Mouse (Mus musculus): ENCODE measurements at regions not wholly inside any gene's neighbourhood (a gene's known extent, or its start where the extent isn't known, plus 50 kb on each side); places are given as distances from the start of the nearest gene placed in this dataset.

DNA sequence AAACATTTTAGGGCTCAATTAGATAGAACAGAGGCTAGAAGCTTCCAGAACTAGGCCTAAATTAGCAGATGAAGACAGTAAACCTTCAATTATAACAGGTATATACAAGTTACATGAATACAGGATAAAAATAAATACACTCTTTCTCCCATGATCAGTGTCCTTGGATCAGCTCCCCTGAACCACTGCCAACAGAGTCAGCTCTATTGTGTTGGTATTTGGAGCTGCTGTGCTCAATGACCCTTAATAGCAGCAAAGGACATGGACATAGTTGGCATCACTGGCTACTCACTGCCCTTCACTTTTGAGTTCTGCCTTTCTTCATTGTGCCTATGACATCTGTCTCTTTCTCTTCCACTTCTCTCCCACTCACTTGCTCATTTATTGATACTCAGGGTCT lies 639.1 kb upstream of the 4921530L21Rik start:
- no peak for DNase-seq (ENCODE audit: low spot score in 2 of 2)

DNA sequence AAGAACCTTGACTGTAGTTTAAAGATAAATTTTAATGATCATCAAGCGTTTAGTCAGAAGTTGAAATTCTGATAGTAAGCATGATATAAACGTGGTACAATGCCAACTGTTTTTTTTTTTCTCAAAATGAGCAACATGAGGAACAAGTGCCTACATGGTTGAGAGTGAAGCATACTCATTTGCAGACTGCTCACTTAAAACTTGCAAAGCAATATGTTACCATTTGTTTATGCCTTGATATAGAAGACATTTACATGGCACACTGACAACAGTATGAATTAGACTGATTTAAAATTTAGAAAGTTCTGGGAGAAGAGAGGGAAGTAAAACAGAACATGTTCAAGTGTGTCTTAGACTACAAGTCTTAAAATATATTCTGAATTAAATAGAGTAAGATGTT lies 632.2 kb upstream of the 4921530L21Rik start:
- no peak for DNase-seq (ENCODE audit: low spot score in 2 of 2)

GRCm38 (mm10) chr14:95256110-95256509 lies 624.9 kb upstream of the 4921530L21Rik start:
- no peak for DNase-seq (ENCODE audit: low spot score in 2 of 2)

DNA sequence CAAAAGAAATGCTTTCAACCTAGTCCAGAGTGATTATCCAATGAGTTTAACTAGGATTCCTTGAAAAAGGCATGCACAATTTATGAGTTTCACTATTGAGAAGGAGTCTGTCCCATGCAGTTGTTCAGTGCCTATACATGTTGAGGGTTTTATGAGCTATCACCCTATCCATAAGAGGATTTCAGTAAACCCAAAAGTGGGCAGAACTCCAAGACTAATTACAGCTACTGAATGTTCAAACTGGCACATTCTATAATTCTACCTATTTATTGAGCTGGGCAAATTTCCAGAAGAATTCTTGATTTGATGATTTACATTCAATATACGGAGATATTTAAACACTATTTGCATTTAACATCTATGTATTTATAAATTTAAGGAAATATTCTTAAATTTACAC lies 599.6 kb upstream of the 4921530L21Rik start:
- DNase-seq (ENCODE audit: low spot score in 2 of 2) = no peak

GRCm38 (mm10) chr14:95282016-95282415 lies 599.0 kb upstream of the 4921530L21Rik start:
- no peak for DNase-seq (ENCODE audit: low spot score in 2 of 2)

- DNase-seq (ENCODE audit: low spot score in 2 of 2) = no peak
Observed at GRCm38 (mm10) chr14:95314134-95314924, 566.7 kb upstream of the 4921530L21Rik start.

DNA sequence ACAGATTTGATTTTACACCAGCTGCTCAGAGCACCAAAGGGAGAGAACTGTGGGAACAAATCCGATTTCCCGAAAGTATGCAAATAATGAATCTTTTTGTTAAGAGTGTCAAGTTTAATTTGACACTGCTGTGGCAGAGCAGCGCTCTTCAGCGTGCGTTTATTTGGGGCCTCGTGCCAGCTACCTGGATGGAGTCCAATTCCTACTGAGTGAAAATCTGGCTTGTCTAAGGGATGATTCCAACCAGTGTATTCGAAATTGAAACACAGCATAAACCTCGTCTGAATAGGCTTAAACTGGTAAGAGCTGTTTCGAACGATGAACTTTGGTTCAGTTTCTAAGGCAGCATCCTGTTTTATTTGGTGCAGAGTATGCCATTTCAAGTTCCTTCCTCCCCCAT lies 524.1 kb upstream of the 4921530L21Rik start:
- peak; percentile 12 to 33 for DNase-seq (ENCODE audit: low spot score in 2 of 2)
